Mouse (Mus musculus) retina, postnatal 7 days (tissue): ENCODE data around the gene Prlh.
A peak's percentile ranks its signal among the peaks of the same experiment; 100 is the strongest.

Experiments used
- DNase-seq: peaks from one replicate; pipeline ENCODE4 v3.0.0-alpha.2; 2012; ENCODE audit warnings: low read depth, low spot score

Prlh gene

GRCm38 (mm10) chr1:90953688-90954087 lies 780 bp downstream of the Prlh start:
- DNase-seq, result no peak

- DNase-seq, result peak; percentile 52
Observed at GRCm38 (mm10) chr1:90956245-90957096, 3.6 kb downstream of the Prlh start.

DNA sequence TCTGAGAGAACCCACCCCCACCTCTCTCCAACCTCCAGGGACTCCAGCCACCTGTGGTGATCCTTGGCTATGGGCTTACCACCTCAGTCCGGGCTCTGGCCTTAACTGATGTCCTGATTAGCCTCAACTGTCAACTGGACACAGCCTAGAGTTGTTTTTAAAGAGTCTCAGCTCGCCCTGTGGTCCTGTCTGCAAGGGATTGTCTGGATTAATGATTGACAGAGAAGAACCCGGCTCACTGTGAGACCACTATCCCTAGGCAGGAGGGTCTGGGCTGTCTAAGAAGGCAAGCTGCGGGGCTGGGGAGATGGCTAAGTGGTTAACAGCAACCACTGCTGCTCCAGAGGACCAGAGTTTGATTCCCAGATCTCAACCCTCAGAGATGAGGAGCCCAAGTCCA lies 9.6 kb downstream of the Prlh start:
- no peak for DNase-seq

- no peak for DNase-seq
Observed at GRCm38 (mm10) chr1:90962994-90963393, 10.1 kb downstream of the Prlh start.

- peak; percentile 19 for DNase-seq
Observed at GRCm38 (mm10) chr1:90967583-90967982, 14.7 kb downstream of the Prlh start.

DNA sequence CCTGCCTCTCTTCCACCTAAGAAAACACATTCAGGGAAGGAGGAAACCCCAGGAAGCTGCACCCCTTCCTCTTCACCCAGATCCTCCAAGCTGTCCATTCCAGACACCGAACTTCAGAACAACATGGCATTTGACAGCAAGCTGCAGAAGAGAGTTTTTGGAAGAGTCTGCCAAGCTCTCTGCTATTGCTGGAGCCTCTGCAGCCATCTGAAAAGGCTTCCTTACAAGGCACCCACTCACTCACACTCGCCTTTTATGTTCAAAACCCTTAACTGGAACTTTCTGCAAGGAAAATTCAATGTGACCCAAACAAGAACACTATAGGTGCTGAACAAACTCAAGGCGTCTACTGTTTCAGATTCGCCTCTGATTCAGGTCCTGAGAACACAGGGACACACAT lies 15.7 kb downstream of the Prlh start:
- DNase-seq, result no peak

GRCm38 (mm10) chr1:90969347-90969784 lies 16.5 kb downstream of the Prlh start, which contains the start of gene Rab17:
Gene Rab17 (minus strand): TSS chr1:90969661.
- DNase-seq, result no peak

GRCm38 (mm10) chr1:90969881-90970390 lies 17.0 kb downstream of the Prlh start:
- no peak for DNase-seq

- DNase-seq, result peak; percentile 81
Observed at GRCm38 (mm10) chr1:90972911-90973573, 20.1 kb downstream of the Prlh start.

DNA sequence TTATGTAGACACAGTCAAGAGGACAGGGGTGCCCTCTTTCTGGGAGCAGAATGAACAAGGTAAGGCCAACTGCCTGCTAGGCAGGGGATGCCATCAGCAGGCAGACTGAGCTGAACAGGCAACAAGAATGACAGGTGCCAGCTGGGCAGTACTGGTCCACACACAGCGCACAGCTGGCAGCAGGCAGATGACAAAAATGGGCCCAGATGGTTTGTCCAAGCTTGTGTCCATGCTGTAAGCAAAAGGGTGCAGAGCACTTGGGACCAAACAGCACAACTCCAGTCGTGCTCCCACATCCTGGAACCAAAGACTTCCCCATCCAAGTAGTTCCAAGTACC lies 20.6 kb downstream of the Prlh start:
- no peak for DNase-seq

DNA sequence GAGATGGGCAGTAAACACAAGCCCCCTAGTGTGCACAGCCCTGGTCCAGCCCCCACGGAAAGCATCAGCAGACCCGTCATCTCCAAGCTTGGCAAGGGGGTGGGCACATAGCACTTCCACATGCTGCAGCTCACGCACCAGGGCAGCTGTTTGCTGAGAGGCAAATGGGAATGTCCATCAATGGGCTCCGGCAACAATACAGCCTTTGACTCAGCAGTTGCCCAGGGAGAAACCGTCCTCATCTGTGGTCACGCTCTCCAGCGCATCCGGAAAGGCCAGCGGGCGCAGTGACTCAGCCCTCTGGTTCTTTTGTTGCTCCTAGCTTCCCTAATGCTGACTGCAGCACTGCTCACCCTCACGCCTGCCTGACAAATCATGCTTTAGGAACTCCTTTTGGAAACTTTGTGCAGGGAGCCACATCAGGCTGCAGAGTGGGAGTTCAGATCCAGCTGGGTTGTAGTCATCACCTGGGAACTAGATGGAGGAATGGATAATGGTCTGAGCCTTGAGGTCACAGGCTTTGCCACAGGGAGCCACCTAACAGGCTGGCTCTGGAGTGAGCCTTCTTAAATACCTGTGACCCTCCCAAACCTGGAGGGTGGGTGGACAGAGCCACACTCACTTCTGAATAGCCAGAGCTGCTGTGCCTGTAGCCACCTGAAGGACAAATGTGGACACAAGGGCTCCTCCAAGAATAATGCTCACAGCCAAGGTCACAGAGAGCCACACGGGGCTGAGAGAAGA lies 22.2 kb downstream of the Prlh start:
- DNase-seq, result no peak

- DNase-seq, result no peak
Observed at GRCm38 (mm10) chr1:90975960-90976359, 23.1 kb downstream of the Prlh start.

- DNase-seq, result no peak
Observed at GRCm38 (mm10) chr1:90980638-90981330, 27.9 kb downstream of the Prlh start.

DNA sequence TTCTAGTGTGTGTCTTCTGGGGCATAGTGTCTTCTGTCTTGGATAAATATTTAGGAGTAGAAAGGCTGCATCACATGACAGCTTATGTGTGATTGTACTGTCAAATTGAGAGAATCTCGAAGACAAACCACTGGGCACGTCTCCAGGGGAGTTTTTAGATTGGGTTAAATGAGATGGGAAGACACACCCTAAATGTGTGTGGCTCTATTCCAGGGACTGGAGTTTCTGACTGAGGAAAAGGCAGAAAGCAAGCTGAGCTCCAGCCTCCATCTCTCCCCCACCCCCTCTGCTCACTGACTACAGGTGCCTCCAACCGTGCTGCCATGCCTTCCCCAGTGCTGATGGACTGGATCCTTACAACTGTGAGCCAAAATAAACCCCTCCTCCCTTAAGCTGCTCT lies 28.4 kb downstream of the Prlh start:
- DNase-seq, result no peak

DNA sequence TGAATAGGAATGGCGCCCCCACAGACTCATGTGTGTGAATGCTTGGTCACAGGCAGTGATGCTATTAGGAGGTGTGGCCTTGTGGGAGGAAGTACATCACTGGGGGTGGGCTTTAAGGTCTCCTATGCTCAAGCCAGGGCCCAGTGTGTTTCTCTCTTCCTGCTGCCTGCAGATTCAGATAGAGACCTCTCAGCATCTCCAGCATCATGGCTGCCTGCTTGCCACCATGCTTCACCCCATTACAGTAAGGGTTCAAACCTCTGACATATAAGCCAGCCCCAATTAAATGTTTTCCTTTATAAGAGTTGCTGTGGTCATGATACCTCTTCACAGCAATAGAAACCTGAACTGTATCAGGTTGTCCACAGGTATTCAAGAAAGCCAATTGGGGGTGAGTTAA lies 43.0 kb downstream of the Prlh start:
- no peak for DNase-seq

DNA sequence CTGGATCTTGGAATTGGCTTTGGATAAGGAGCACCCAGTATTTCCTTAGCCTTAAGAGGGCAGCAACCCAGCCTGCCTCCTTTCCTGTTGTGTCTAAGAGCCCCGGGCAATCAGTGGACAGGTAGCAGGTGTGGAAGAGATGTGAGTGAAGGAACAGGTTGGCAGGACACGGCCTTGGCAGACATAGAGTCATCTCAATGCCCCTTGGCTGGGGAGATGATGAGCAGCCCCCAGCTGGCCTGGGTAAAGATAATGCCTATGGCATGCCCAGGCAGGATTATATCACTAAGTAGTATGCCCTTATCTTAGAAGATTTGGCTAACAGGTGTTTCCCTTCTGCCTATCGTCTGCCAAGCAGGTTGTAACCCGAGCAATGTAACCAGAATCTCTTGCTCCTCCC lies 44.2 kb downstream of the Prlh start:
- DNase-seq, result no peak

DNA sequence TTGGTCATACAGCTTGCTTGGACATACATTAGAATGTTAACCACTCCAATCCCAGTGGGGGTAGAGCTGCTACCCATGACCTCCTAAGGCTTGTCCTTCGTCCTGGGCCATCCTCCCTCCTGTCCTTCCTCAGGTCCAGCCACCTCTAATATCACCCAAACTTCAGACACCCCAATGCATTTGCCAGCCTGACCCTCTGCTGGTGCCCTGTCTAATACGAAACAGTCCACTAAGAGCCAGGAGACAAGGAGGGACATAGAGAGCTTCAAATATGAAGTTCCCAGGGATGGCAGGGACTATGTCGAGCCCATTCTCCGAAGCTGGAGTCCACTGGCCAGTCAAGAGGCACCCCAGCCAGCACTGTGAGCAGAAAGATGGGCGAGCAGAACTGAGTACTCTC lies 44.7 kb downstream of the Prlh start:
- DNase-seq, result no peak

GRCm38 (mm10) chr1:90998268-90998890 lies 45.5 kb downstream of the Prlh start, which contains the start of gene Lrrfip1:
Gene Lrrfip1 (plus strand): TSS chr1:90998737.
- peak; percentile 43 for DNase-seq

- DNase-seq, result no peak
Observed at GRCm38 (mm10) chr1:90998891-90999611, 46.1 kb downstream of the Prlh start.

DNA sequence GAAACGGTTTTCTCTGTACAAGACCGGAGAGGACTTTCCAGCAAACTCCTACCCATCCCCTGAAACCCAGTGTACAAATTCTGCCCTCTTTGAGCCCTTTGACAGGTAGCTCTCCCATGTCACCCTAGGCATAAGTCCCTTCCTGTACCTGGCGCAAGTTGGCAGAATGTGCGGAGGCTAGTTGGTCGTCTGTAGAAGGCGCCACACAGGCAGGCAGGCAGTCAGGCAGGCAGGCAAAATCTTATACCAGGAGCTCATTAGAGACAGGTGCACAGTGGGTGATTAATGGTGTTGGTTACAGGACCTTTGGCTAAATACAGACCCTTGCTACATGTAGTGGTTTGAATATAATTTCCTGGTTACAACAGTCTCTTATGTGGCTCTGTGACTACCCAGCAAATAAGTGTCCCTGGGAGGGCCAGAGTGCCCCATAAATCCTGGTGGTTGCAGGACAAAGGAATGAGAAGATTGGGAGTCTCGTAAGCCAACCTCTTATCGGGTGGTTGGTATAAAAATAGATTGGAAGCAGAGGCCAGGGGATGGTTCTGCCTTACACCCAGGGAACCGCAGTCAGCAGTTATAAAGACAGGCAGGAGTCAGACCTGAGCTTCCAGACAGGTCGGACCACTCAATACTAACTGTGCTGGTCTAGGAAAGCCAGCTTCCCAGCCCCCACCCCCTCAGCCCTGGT lies 47.1 kb downstream of the Prlh start:
- DNase-seq, result no peak
